Mouse (Mus musculus) liver, embryonic 12.5 days (tissue): ENCODE data around the gene Gatad2a. TPM values are rescaled to one million over a fixed set of nuclear protein-coding genes. Genes with fewer than 3 reads are reported as not detected.

Experiments
- ATAC-seq: fragments of 200-750 bp; cut with Nextera tagmentation; 2 replicates; pipeline ENCODE4 v1.8.0; 2017; ENCODE audit warnings: moderate number of reproducible peaks, mild to moderate bottlenecking, moderate library complexity
- H3K27ac ChIP-seq: fragments of 300-500 bp; sonication (generic); 2 replicates; pipeline ENCODE4 v1.5.1; 2016; ENCODE audit warnings: mild to moderate bottlenecking
- H3K27me3 ChIP-seq: fragments of 300-500 bp; sonication (generic); replicated peaks from 2 replicates; pipeline ENCODE4 v1.6.1; 2016; ENCODE audit warnings: mild to moderate bottlenecking, moderate library complexity
- H3K36me3 ChIP-seq: fragments of 300-500 bp; sonication (generic); 2 replicates; pipeline ENCODE4 v1.6.1; 2016; ENCODE audit warnings: mild to moderate bottlenecking, moderate library complexity
- H3K4me1 ChIP-seq: fragments of 300-500 bp; sonication (generic); 2 replicates; pipeline ENCODE4 v1.6.1; 2016
- H3K4me2 ChIP-seq: fragments of 300-500 bp; sonication (generic); 2 replicates; pipeline ENCODE4 v1.6.1; 2016; ENCODE audit warnings: mild to moderate bottlenecking, moderate library complexity
- H3K4me3 ChIP-seq: fragments of 300-500 bp; sonication (generic); 2 replicates; pipeline ENCODE4 v1.5.1; 2016; ENCODE audit warnings: mild to moderate bottlenecking, moderate library complexity
- H3K9ac ChIP-seq: fragments of 300-500 bp; sonication (generic); 2 replicates; pipeline ENCODE4 v1.6.1; 2016; ENCODE audit warnings: mild to moderate bottlenecking, moderate library complexity
- H3K9me3 ChIP-seq: fragments of 300-500 bp; sonication (generic); replicated peaks from 2 replicates; pipeline ENCODE4 v1.6.1; 2016; ENCODE audit warnings: mild to moderate bottlenecking, moderate library complexity
- WGBS: fragments of 180-500 bp; shearing (Covaris S2); methylation state at CpG from one replicate; pipeline ENCODE4 v1.1.7; 2016; ENCODE audit not compliant: insufficient replicate concordance; 5-methylcytosine and 5-hydroxymethylcytosine counted together
- polyA plus RNA-seq: library from polyadenylated mRNA; unstranded; fragments of >200 nt; fragmentation: Nextera tagmentation; extraction: Ambion mirVana; gene quantifications from 2 replicates; pipeline ENCODE4 v1.2.1, GENCODE M21; 2016

Gene Gatad2a
- 60.2 and 62.6 TPM in 2 replicates for polyA plus RNA-seq

DNA sequence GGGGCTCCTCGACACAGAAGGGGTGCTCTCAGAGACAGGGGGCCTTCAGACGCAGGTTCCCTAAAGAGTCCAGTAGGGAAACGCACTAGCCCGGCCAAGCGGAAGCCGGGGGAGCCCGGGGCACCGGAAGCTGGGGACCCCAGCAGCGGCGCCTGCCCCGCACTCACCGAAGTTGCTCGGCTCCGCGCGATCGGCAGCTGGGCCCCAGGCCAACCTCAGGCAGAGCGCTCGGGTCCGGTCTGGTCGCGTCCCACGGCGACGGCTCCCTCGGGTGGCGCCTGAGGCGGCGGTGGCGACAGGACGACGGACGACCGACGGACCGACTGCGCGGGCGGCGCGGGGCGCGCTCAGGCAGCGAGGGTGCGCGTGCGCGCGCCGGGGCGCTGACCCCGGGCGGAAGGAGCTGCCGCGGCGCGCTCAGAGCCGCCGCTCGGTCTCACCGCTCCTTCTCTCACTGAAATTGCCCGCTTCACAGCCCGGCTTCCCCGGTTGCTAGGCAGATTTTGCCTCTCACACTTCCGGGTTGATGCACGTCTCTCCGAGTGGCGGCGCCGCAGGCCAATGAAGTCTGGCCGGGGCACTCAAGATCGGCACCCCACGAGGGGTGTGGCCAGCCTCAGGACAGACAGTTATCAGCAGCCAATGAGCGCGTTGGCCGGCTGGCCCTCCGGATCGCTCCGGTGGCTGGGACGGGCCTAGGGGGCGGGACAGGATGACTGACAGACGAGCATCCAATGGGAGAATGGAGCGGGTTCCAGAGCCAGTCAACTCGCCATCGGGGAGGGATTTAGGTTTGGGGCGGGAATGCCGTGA is at the start of gene Gatad2a:
TSS of gene Gatad2a (minus strand) at position 609 of the 813 bp plus-strand sequence.
- no peaks in the 10 kb centered on the region for H3K27me3 ChIP-seq
- H3K4me3 ChIP-seq, result peak within 1 kb of the TSS; percentile 91
- H3K27ac ChIP-seq, result peak within 1 kb of the TSS; percentile 96
- peaks cover 21% of the 10 kb centered on the region for H3K36me3 ChIP-seq
- 2% methylated on average over 87 of the region's 87 CpGs for WGBS
- H3K9me3 ChIP-seq, result no peaks in the 10 kb centered on the region
- H3K4me2 ChIP-seq, result peak within 1 kb of the TSS; percentile 91
- peak within 1 kb of the TSS; percentile 92 for H3K9ac ChIP-seq
- peak; percentile 97 for ATAC-seq
- peaks cover 48% of the 10 kb centered on the region for H3K4me1 ChIP-seq

GRCm38 (mm10) chr8:70043996-70044395 is 47.8 kb upstream of the Gatad2a start:
- peak overlapping the region; percentile 98 for H3K4me3 ChIP-seq

DNA sequence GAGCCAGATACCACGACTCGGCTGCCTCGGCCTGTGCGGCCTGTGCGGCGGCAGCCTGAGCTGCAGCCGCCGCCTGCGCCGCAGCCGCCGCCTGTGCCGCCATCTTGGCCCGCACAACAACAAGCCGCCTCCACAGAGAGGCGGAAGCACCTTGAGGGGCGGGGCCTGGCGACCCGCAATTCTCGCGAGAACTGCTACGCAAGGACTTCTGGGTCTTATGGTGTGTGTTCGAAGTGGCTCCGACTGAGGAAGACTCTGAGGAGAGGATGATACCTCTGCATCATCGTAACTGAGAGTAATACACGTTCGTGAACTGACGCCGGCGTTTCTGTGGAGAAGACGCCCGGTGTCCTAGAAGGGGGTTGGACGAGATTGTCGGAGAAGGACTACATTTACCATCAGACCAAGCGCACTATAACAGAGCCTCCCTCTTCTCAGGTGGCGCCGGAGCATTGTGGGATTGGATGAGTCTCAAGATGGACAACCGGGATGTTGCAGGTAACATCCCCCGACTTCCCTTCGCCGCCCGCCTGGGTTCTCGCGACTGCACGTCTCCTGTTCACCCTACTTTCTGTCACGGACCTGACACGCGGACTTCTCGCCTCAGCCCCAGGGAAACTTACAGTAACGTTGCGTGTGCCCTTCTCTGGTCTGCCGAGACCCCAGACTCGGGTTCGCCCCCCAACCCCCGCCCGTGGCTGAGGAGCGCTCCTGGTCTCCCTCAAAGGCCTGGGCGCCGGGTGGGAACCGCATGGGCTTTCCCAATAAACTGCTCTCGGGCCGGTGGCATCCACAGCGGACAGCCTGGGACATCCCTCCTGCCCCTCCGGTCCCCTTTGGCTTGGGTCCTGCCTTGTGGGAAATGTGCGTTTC is 46.6 kb upstream of the Gatad2a start, which contains the start of the genes Mau2 and Sugp1:
TSS of gene Mau2 (minus strand) at position 152 of the 873 bp plus-strand sequence.
TSS of gene Sugp1 (plus strand) at position 231 of the 873 bp plus-strand sequence.
- Histone ChIP-seq H3K4me3 (peak within 1 kb of the TSS; percentile 98), H3K4me2 (peak within 1 kb of the TSS; percentile 96), H3K36me3 (peaks cover 14% of the 10 kb centered on the region; the same call in 1 of the 2 replicates), H3K4me1 (peaks cover 58% of the 10 kb centered on the region), H3K27me3 (no peaks in the 10 kb centered on the region), H3K9ac (peak within 1 kb of the TSS; percentile 96), H3K9me3 (no peaks in the 10 kb centered on the region), H3K27ac (peak within 1 kb of the TSS; percentile 86)
- whole genome bisulfite sequencing, result 2% methylated on average over 65 of the region's 65 CpGs
- ATAC-seq, result peak; percentile 91

More at GRCm38 (mm10) chr8:70043996-70044395, 47.8 kb upstream of the Gatad2a start:
- ATAC-seq, result no peak
- 72% methylated on average over 5 of the region's 5 CpGs for WGBS
- peak overlapping the region; percentile 96 for H3K4me2 ChIP-seq
- H3K9me3 ChIP-seq, result no peaks in the 10 kb centered on the region
- peak overlapping the region; percentile 96 for H3K9ac ChIP-seq
- no peak overlapping the region for H3K27ac ChIP-seq
- no peaks in the 10 kb centered on the region for H3K27me3 ChIP-seq
- H3K36me3 ChIP-seq, result peaks cover 22% of the 10 kb centered on the region
- peaks cover 46% of the 10 kb centered on the region for H3K4me1 ChIP-seq

DNA sequence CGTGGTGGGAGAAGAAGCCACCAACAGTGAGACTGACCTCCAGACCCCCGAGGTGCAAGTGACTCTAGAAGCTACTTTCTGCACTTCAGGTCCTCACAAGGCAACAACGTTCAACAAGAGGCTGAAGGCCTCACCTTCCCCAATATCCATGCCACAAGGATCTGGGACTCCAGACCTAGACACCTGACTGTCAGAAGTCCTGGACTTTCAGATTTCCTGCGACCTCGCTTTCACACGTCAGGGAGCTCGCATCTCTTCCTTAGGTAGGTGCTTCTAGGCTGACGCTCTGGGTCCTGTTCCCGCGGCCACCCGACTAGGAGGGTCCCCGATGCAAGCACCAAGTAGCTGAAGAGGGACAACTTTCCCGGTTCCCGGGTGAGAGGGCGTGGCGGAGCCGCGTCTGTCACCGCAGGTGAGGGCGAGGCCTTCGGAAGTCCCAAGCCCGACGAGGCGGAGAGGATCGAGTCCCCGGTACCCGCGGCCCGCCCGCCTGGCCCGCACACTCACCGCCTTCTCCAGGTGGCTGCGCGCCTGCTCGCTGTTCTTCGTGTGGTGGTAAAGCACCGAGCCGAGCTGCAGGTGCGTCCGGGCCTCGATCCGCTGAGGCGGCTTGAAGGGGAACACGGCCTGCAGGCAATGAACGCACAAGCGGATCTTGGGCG is 45.8 kb upstream of the Gatad2a start:
- H3K36me3 ChIP-seq, result peaks cover 16% of the 10 kb centered on the region; the same call in 1 of the 2 replicates
- WGBS, result under 1% methylated on average over 47 of the region's 47 CpGs
- no peaks in the 10 kb centered on the region for H3K27me3 ChIP-seq
- H3K4me3 ChIP-seq, result peak overlapping the region; percentile 98
- H3K9me3 ChIP-seq, result no peaks in the 10 kb centered on the region
- peak overlapping the region; percentile 96 for H3K9ac ChIP-seq
- H3K27ac ChIP-seq, result peak overlapping the region; percentile 86
- ATAC-seq, result peak; percentile 38
- H3K4me1 ChIP-seq, result peaks cover 66% of the 10 kb centered on the region
- peak overlapping the region; percentile 96 for H3K4me2 ChIP-seq

- H3K4me1 ChIP-seq, result peaks cover 61% of the 10 kb centered on the region
- peak overlapping the region; percentile 86 for H3K27ac ChIP-seq
- peak overlapping the region; percentile 51 for H3K4me2 ChIP-seq
- H3K9ac ChIP-seq, result peak overlapping the region; percentile 35; the same call in 1 of the 2 replicates
- H3K9me3 ChIP-seq, result no peaks in the 10 kb centered on the region
- ATAC-seq, result peak; percentile 74
- WGBS, result 77% methylated on average over 1 of the region's 1 CpGs
- H3K4me3 ChIP-seq, result no peak overlapping the region
- no peaks in the 10 kb centered on the region for H3K27me3 ChIP-seq
- peaks cover 44% of the 10 kb centered on the region for H3K36me3 ChIP-seq
These were observed 41.8 kb upstream of the Gatad2a start for GRCm38 (mm10) chr8:70037994-70038393.

DNA sequence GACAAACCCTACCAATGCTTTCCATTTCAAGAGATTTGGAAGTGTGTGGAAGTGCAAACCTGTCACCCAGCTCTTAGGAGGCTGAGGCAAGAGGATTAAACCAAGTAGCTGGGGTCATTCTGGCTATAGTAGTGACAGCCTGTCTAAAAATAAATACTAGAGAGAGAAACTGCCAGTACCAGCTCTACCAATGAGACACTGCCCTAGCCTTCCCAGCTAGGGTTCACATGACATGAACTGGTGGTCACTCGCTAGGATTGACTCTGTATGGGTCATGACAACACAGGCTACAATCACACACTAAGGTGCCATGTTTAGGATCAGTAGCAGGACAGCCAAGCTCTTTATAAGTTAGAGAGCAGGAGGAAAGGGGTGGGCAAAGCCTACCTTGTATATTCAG is 34.1 kb upstream of the Gatad2a start:
- Histone ChIP-seq H3K9me3 (no peaks in the 10 kb centered on the region), H3K27ac (no peak overlapping the region), H3K27me3 (no peaks in the 10 kb centered on the region), H3K9ac (no peak overlapping the region), H3K4me2 (no peak overlapping the region), H3K4me1 (no peaks in the 10 kb centered on the region), H3K4me3 (no peak overlapping the region), H3K36me3 (peaks cover 92% of the 10 kb centered on the region)
- no peak for ATAC-seq
- WGBS, result 96% methylated on average over 1 of the region's 1 CpGs

- Histone ChIP-seq H3K4me2 (no peak overlapping the region), H3K4me3 (no peak overlapping the region), H3K36me3 (peaks cover 100% of the 10 kb centered on the region), H3K9ac (no peak overlapping the region), H3K9me3 (no peaks in the 10 kb centered on the region), H3K4me1 (no peaks in the 10 kb centered on the region), H3K27me3 (no peaks in the 10 kb centered on the region), H3K27ac (no peak overlapping the region)
- ATAC-seq, result no peak
- 89% methylated on average over 2 of the region's 2 CpGs for WGBS
These were observed 30.0 kb upstream of the Gatad2a start for GRCm38 (mm10) chr8:70026151-70026550.

DNA sequence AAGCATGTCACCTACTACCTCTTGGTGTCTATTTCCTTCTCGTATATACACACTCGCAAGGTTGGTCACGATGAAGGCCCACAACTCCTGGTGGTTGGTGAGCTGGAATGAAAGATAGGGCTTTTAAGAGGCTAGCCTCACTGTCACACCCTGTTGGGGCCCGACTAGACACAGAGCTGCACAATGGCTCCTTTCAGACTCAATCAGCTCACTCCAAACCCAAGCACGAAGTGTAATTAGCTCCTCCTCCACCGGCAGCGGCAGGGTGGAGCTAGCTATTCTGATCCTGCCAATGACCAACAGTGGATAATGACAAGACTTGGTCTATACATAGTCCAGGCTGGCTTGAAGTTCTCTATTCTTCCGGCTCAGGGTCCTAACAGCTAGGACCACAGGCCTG is 27.4 kb upstream of the Gatad2a start:
- H3K9me3 ChIP-seq, result no peaks in the 10 kb centered on the region
- H3K4me3 ChIP-seq, result no peak overlapping the region
- no peak overlapping the region for H3K9ac ChIP-seq
- peak; percentile 44; the same call in 1 of the 2 replicates for ATAC-seq
- no peaks in the 10 kb centered on the region for H3K4me1 ChIP-seq
- H3K27me3 ChIP-seq, result no peaks in the 10 kb centered on the region
- peaks cover 100% of the 10 kb centered on the region for H3K36me3 ChIP-seq
- H3K27ac ChIP-seq, result no peak overlapping the region
- WGBS, result 76% methylated on average over 8 of the region's 8 CpGs
- H3K4me2 ChIP-seq, result no peak overlapping the region

DNA sequence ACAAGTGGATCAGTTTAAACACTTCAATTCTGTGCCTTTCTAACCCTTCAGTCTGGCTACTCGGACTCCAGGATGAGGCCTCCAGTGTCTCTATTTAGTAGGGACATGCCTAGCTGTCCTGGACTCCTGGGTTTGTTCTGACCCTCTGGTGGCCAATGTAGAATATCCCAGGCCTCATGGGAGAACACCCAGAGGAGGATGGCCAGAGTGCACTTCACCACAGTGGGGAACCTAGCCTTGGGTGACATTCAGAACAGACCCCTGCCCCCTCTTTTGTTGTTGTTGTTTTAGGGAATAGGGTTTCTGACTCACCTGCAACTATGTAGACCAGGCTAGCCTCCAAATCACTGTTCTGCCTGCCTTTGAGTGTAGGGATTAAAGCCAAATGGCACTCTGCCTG is 18.8 kb upstream of the Gatad2a start:
- H3K36me3 ChIP-seq, result peaks cover 42% of the 10 kb centered on the region
- no peak overlapping the region for H3K9ac ChIP-seq
- 68% methylated on average over 1 of the region's 1 CpGs for WGBS
- no peaks in the 10 kb centered on the region for H3K9me3 ChIP-seq
- no peak overlapping the region for H3K4me3 ChIP-seq
- no peak overlapping the region for H3K27ac ChIP-seq
- H3K4me2 ChIP-seq, result no peak overlapping the region
- H3K4me1 ChIP-seq, result no peaks in the 10 kb centered on the region
- no peaks in the 10 kb centered on the region for H3K27me3 ChIP-seq
- 0 out of 2 replicates have a peak, but pooled peaks have one; percentile 24 for ATAC-seq

DNA sequence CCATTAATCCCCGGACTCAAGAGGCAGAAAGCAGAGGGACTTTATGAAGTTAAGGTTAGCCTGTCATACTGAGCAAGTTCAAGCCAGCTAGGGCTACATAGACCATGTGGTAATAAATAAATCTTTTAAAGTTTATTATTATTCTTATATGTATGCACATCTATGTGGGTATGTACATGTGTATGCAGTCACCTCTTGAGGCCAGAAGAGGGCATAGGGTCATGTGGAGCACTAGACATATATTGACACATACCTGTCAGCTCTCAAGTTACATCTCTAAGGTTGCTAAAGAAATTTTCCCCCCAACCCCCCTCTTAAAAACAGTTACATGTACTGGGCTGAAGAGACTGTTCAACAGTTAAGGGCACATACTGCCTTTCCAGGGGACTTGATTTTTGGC is 16.6 kb upstream of the Gatad2a start:
- Histone ChIP-seq H3K36me3 (peaks cover 19% of the 10 kb centered on the region), H3K27ac (no peak overlapping the region), H3K4me1 (peaks cover 5% of the 10 kb centered on the region), H3K27me3 (no peaks in the 10 kb centered on the region), H3K9ac (no peak overlapping the region), H3K9me3 (no peaks in the 10 kb centered on the region), H3K4me2 (no peak overlapping the region), H3K4me3 (no peak overlapping the region)
- 74% methylated on average over 1 of the region's 1 CpGs for WGBS
- 0 out of 2 replicates have a peak, but pooled peaks have one; percentile 6 for ATAC-seq

- ATAC-seq, result no peak
- Histone ChIP-seq H3K9me3 (no peaks in the 10 kb centered on the region), H3K4me1 (peaks cover 5% of the 10 kb centered on the region), H3K27me3 (no peaks in the 10 kb centered on the region), H3K27ac (no peak overlapping the region), H3K4me3 (no peak overlapping the region), H3K36me3 (peaks cover 15% of the 10 kb centered on the region), H3K9ac (no peak overlapping the region), H3K4me2 (no peak overlapping the region)
- whole genome bisulfite sequencing, result 53% methylated on average over 3 of the region's 3 CpGs
These were observed 16.2 kb upstream of the Gatad2a start for GRCm38 (mm10) chr8:70012350-70012749.
